Mouse (Mus musculus) MEL (cell line): ENCODE results near the gene Sri.

Experiments used
- CTCF ChIP-seq, 3 experiments: IDR thresholded peaks in 2 of 3; conservative IDR thresholded peaks in 1 of 3; 2 replicates each; pipeline ENCODE4 v1.5.1; 2011 to 2012; ENCODE audit warnings: low read length in 3 of 3, low read depth in 2 of 3, mild to moderate bottlenecking in 2 of 3, improper control_type of control experiment in 1 of 3, inconsistent platforms in 1 of 3, mixed read lengths in 1 of 3, moderate library complexity in 1 of 3; ENCODE audit not compliant: control insufficient read depth in 1 of 3, insufficient read depth in 1 of 3, poor library complexity in 1 of 3, severe bottlenecking in 1 of 3
- EP300 ChIP-seq, 2 experiments: IDR thresholded peaks; 2 replicates each; pipeline ENCODE4 v1.6.1; 2011; ENCODE audit warnings: improper control_type of control experiment in 2 of 2, low read length in 2 of 2, low read depth in 1 of 2, mild to moderate bottlenecking in 1 of 2
- GATA1 ChIP-seq: IDR thresholded peaks from 2 replicates; pipeline ENCODE4 v1.6.1; 2011; ENCODE audit warnings: low read depth, low read length, improper control_type of control experiment
- MYC ChIP-seq: IDR thresholded peaks from 2 replicates; pipeline ENCODE4 v1.6.1; 2011; ENCODE audit warnings: low read depth, mild to moderate bottlenecking, low read length, improper control_type of control experiment, moderate library complexity
- NELFE ChIP-seq: IDR thresholded peaks from 2 replicates; pipeline ENCODE4 v1.6.1; 2011; ENCODE audit warnings: low read depth, low read length, improper control_type of control experiment
- POLR2A ChIP-seq, 2 experiments: IDR thresholded peaks; 2 replicates each; pipeline ENCODE4 v1.6.1; 2011 to 2012; ENCODE audit warnings: low read length in 2 of 2, mild to moderate bottlenecking in 2 of 2, control low read depth in 1 of 2, improper control_type of control experiment in 1 of 2, low read depth in 1 of 2, moderate library complexity in 1 of 2; ENCODE audit not compliant: control insufficient read depth in 1 of 2, insufficient read depth in 1 of 2, poor library complexity in 1 of 2
- RAD21 ChIP-seq: IDR thresholded peaks from 2 replicates; pipeline ENCODE4 v1.6.1; 2011; ENCODE audit warnings: mild to moderate bottlenecking, low read depth, low read length, improper control_type of control experiment
- SIN3A ChIP-seq: IDR thresholded peaks from 2 replicates; pipeline ENCODE4 v1.6.1; 2012; ENCODE audit warnings: low read length, improper control_type of control experiment, inconsistent platforms
- SMC3 ChIP-seq: IDR thresholded peaks from 2 replicates; pipeline ENCODE4 v1.6.1; 2011; ENCODE audit warnings: low read depth, low read length, improper control_type of control experiment

- TF ChIP-seq SMC3 (no peak), GATA1 (no peak), RAD21 (no peak), CTCF (IDR thresholded peaks at IDR 0.05 in 2 of 3, conservative IDR thresholded peaks at IDR 0.05 in 1 of 3; ENCODE audit: control insufficient read depth in 1 of 3, insufficient read depth in 1 of 3, low read depth in 2 of 3, low read length in 3 of 3, poor library complexity in 1 of 3, severe bottlenecking in 1 of 3) (no peak), POLR2A (IDR thresholded peaks at IDR 0.05; ENCODE audit: control insufficient read depth in 1 of 2, insufficient read depth in 1 of 2, low read depth in 1 of 2, low read length in 2 of 2, poor library complexity in 1 of 2) (no peak), MYC (no peak), NELFE (no peak), EP300 (IDR thresholded peaks at IDR 0.05; ENCODE audit: low read depth in 1 of 2, low read length in 2 of 2) (no peak), SIN3A (no peak; the same call in 1 of the 2 replicates)
Measured at GRCm38 (mm10) chr5:8055721-8056129, 9.8 kb downstream of the Sri start.
